Mouse (Mus musculus) spleen, adult 2 months (tissue): ENCODE measurements around the gene Cfap97d1.

Experiments
- CTCF ChIP-seq: fragments of 200-500 bp; IDR thresholded peaks from 2 replicates; pipeline ENCODE4 v1.5.1; 2011; ENCODE audit warnings: mild to moderate bottlenecking, inconsistent platforms; ENCODE audit not compliant: insufficient read depth, insufficient read length, insufficient replicate concordance; ENCODE audit errors: extremely low read depth
- POLR2A ChIP-seq: fragments of 200-500 bp; IDR thresholded peaks from 2 replicates; pipeline ENCODE4 v1.6.1; 2011; ENCODE audit warnings: low read depth, low read length, inconsistent platforms

- no peak for TF ChIP-seq CTCF
- no peak for TF ChIP-seq POLR2A
Measured at GRCm38 (mm10) chr11:102010140-102010539, 26.1 kb downstream of the Cfap97d1 start.
